Mouse (Mus musculus): ENCODE measurements around the gene Il15ra. TPM values are rescaled to one million over a fixed set of nuclear protein-coding genes. Genes with fewer than 3 reads are reported as not detected.
"Not testable (repeated sequence)": the region's sequence is repeated elsewhere in the genome, so short reads cannot be mapped to it uniquely, and the experiment has no call there.

Gene Il15ra
- polyA plus RNA-seq, 1 experiment from 2014 or later: 1.5 TPM

- Histone ChIP-seq H3K4me3 (no peak overlapping the region), H3K4me2 (no peak overlapping the region), H3K9me3 (no peaks in the 10 kb centered on the region), H3K4me1 (no peaks in the 10 kb centered on the region), H3K27me3 (no peaks in the 10 kb centered on the region), H3K27ac (no peak overlapping the region), H3K9ac (no peak overlapping the region), H3K36me3 (no peaks in the 10 kb centered on the region)
- no peak for ATAC-seq (ENCODE audit: insufficient number of reproducible peaks, insufficient read depth, low FRiP score, low TSS enrichment, low read depth)
- WGBS: 70% methylated on average over 4 of the region's 4 CpGs
These were observed 18.6 kb upstream of the Il15ra start for GRCm38 (mm10) chr2:11686512-11686911.

- Histone ChIP-seq H3K4me1 (no peaks in the 10 kb centered on the region), H3K27ac (no peak overlapping the region), H3K4me3 (no peak overlapping the region), H3K9me3 (no peaks in the 10 kb centered on the region), H3K36me3 (no peaks in the 10 kb centered on the region), H3K27me3 (no peaks in the 10 kb centered on the region), H3K9ac (no peak overlapping the region), H3K4me2 (no peak overlapping the region)
- ATAC-seq (ENCODE audit: insufficient number of reproducible peaks, insufficient read depth, low FRiP score, low TSS enrichment, low read depth): no peak
- WGBS: 7% methylated on average over 3 of the region's 3 CpGs
These were observed 17.7 kb upstream of the Il15ra start for GRCm38 (mm10) chr2:11687436-11687835.

GRCm38 (mm10) chr2:11690201-11690890 lies 14.7 kb upstream of the Il15ra start:
- Histone ChIP-seq H3K36me3 (no peaks in the 10 kb centered on the region), H3K27me3 (no peaks in the 10 kb centered on the region), H3K4me2 (no peak overlapping the region), H3K4me3 (no peak overlapping the region), H3K27ac (no peak overlapping the region), H3K4me1 (no peaks in the 10 kb centered on the region), H3K9ac (no peak overlapping the region), H3K9me3 (no peaks in the 10 kb centered on the region)
- no peak for ATAC-seq (ENCODE audit: insufficient number of reproducible peaks, insufficient read depth, low FRiP score, low TSS enrichment, low read depth)
- WGBS: 66% methylated on average over 8 of the region's 8 CpGs

- Histone ChIP-seq H3K4me2 (no peak overlapping the region), H3K4me1 (no peaks in the 10 kb centered on the region), H3K36me3 (no peaks in the 10 kb centered on the region), H3K9ac (no peak overlapping the region), H3K27ac (no peak overlapping the region), H3K4me3 (no peak overlapping the region), H3K27me3 (no peaks in the 10 kb centered on the region), H3K9me3 (no peaks in the 10 kb centered on the region)
- 87% methylated on average over 4 of the region's 4 CpGs for WGBS
- ATAC-seq (ENCODE audit: insufficient number of reproducible peaks, insufficient read depth, low FRiP score, low TSS enrichment, low read depth): no peak
These were observed 11.7 kb upstream of the Il15ra start for GRCm38 (mm10) chr2:11693352-11693751.

GRCm38 (mm10) chr2:11694104-11694503 lies 11.0 kb upstream of the Il15ra start:
- ATAC-seq (ENCODE audit: insufficient number of reproducible peaks, insufficient read depth, low FRiP score, low TSS enrichment, low read depth): no peak
- Histone ChIP-seq H3K27me3 (no peaks in the 10 kb centered on the region), H3K36me3 (no peaks in the 10 kb centered on the region), H3K9ac (no peak overlapping the region), H3K9me3 (no peaks in the 10 kb centered on the region), H3K4me2 (no peak overlapping the region), H3K27ac (no peak overlapping the region), H3K4me3 (no peak overlapping the region), H3K4me1 (no peaks in the 10 kb centered on the region)
- 88% methylated on average over 2 of the region's 2 CpGs for WGBS

GRCm38 (mm10) chr2:11695867-11696266 lies 9.2 kb upstream of the Il15ra start:
- H3K9ac ChIP-seq: no peak overlapping the region
- H3K4me3 ChIP-seq: no peak overlapping the region
- no peak for ATAC-seq (ENCODE audit: insufficient number of reproducible peaks, insufficient read depth, low FRiP score, low TSS enrichment, low read depth)
- H3K27me3 ChIP-seq: no peaks in the 10 kb centered on the region
- no peak overlapping the region for H3K27ac ChIP-seq
- 72% methylated on average over 2 of the region's 2 CpGs for WGBS
- H3K36me3 ChIP-seq: no peaks in the 10 kb centered on the region
- 0 out of 2 replicates have a peak, but pooled peaks cover 2% of the 10 kb centered on the region for H3K9me3 ChIP-seq
- no peak overlapping the region for H3K4me2 ChIP-seq
- H3K4me1 ChIP-seq: no peaks in the 10 kb centered on the region

GRCm38 (mm10) chr2:11698994-11699393 lies 6.1 kb upstream of the Il15ra start:
- WGBS: 46% methylated on average over 5 of the region's 5 CpGs
- no peak for ATAC-seq (ENCODE audit: insufficient number of reproducible peaks, insufficient read depth, low FRiP score, low TSS enrichment, low read depth)

GRCm38 (mm10) chr2:11699905-11700304 lies 5.2 kb upstream of the Il15ra start:
- H3K4me2 ChIP-seq: no peak overlapping the region
- H3K27ac ChIP-seq: no peak overlapping the region
- peaks cover 8% of the 10 kb centered on the region for H3K27me3 ChIP-seq
- H3K4me1 ChIP-seq: no peaks in the 10 kb centered on the region
- H3K4me3 ChIP-seq: no peak overlapping the region
- ATAC-seq (ENCODE audit: insufficient number of reproducible peaks, insufficient read depth, low FRiP score, low TSS enrichment, low read depth): no peak
- WGBS: 90% methylated on average over 2 of the region's 2 CpGs
- no peaks in the 10 kb centered on the region for H3K36me3 ChIP-seq
- no peak overlapping the region for H3K9ac ChIP-seq
- H3K9me3 ChIP-seq: 0 out of 2 replicates have a peak, but pooled peaks cover 2% of the 10 kb centered on the region

More at GRCm38 (mm10) chr2:11698994-11699393, 6.1 kb upstream of the Il15ra start:
- H3K4me3 ChIP-seq: no peak overlapping the region
- no peak overlapping the region for H3K9ac ChIP-seq
- no peak overlapping the region for H3K27ac ChIP-seq
- H3K9me3 ChIP-seq: 0 out of 2 replicates have a peak, but pooled peaks cover 2% of the 10 kb centered on the region
- no peaks in the 10 kb centered on the region for H3K4me1 ChIP-seq
- H3K27me3 ChIP-seq: no peaks in the 10 kb centered on the region
- no peak overlapping the region for H3K4me2 ChIP-seq
- no peaks in the 10 kb centered on the region for H3K36me3 ChIP-seq

GRCm38 (mm10) chr2:11706030-11706745 lies 1.1 kb downstream of the Il15ra start:
- H3K27me3 ChIP-seq: peaks cover 48% of the 10 kb centered on the region
- ATAC-seq (ENCODE audit: insufficient number of reproducible peaks, insufficient read depth, low FRiP score, low TSS enrichment, low read depth): peak; percentile 44; the same call in 1 of the 2 replicates
- WGBS: 3% methylated on average over 28 of the region's 28 CpGs

GRCm38 (mm10) chr2:11706746-11707065 lies 1.6 kb downstream of the Il15ra start:
- Histone ChIP-seq H3K4me2 (peak overlapping the region; percentile 99), H3K4me3 (peak overlapping the region; percentile 65), H3K4me1 (peaks cover 12% of the 10 kb centered on the region), H3K9ac (no peak overlapping the region), H3K9me3 (no peaks in the 10 kb centered on the region), H3K36me3 (no peaks in the 10 kb centered on the region), H3K27me3 (peaks cover 48% of the 10 kb centered on the region), H3K27ac (no peak overlapping the region)
- WGBS: 33% methylated on average over 6 of the region's 6 CpGs
- ATAC-seq (ENCODE audit: insufficient number of reproducible peaks, insufficient read depth, low FRiP score, low TSS enrichment, low read depth): no peak

More at GRCm38 (mm10) chr2:11706030-11706745, 1.1 kb downstream of the Il15ra start:
- H3K9ac ChIP-seq: peak overlapping the region; percentile 72
- no peaks in the 10 kb centered on the region for H3K9me3 ChIP-seq
- H3K36me3 ChIP-seq: no peaks in the 10 kb centered on the region
- H3K4me1 ChIP-seq: peaks cover 12% of the 10 kb centered on the region
- H3K4me2 ChIP-seq: peak overlapping the region; percentile 99
- peak overlapping the region; percentile 65 for H3K4me3 ChIP-seq
- no peak overlapping the region for H3K27ac ChIP-seq

GRCm38 (mm10) chr2:11708538-11708937 lies 3.4 kb downstream of the Il15ra start:
- H3K4me1 ChIP-seq: peaks cover 12% of the 10 kb centered on the region
- peaks cover 48% of the 10 kb centered on the region for H3K27me3 ChIP-seq

GRCm38 (mm10) chr2:11710101-11710500 lies 5.0 kb downstream of the Il15ra start:
- peaks cover 38% of the 10 kb centered on the region for H3K27me3 ChIP-seq
- H3K9ac ChIP-seq; H3K27ac ChIP-seq; H3K4me2 ChIP-seq; H3K4me3 ChIP-seq; H3K36me3 ChIP-seq; H3K9me3 ChIP-seq; ATAC-seq (ENCODE audit: insufficient number of reproducible peaks, insufficient read depth, low FRiP score, low TSS enrichment, low read depth); H3K4me1 ChIP-seq: not testable (repeated sequence)
- 50% methylated on average over 4 of the region's 4 CpGs for WGBS

More at GRCm38 (mm10) chr2:11708538-11708937, 3.4 kb downstream of the Il15ra start:
- no peak overlapping the region for H3K27ac ChIP-seq
- ATAC-seq (ENCODE audit: insufficient number of reproducible peaks, insufficient read depth, low FRiP score, low TSS enrichment, low read depth): no peak
- H3K9me3 ChIP-seq: no peaks in the 10 kb centered on the region
- 81% methylated on average over 5 of the region's 5 CpGs for WGBS
- H3K9ac ChIP-seq: no peak overlapping the region
- H3K36me3 ChIP-seq: no peaks in the 10 kb centered on the region
- H3K4me2 ChIP-seq: no peak overlapping the region
- H3K4me3 ChIP-seq: no peak overlapping the region

Measured in embryonic facial prominence, embryonic 13.5 days (tissue).